Mouse (Mus musculus) megakaryocyte-erythroid progenitor cell, adult 5-6 weeks (primary cell): ENCODE data around the gene Triap1. TPM values are rescaled to one million over a fixed set of nuclear protein-coding genes. Genes with fewer than 3 reads are reported as not detected.
A peak's percentile ranks its signal among the peaks of the same experiment; 100 is the strongest.

Experiments
- ATAC-seq: replicated peaks from 2 replicates; pipeline ENCODE4 v1.8.0; 2016; ENCODE audit warnings: mild to moderate bottlenecking, inconsistent platforms; ENCODE audit not compliant: severe bottlenecking, poor library complexity, low FRiP score, low TSS enrichment
- total RNA-seq, 2 experiments: library from RNA; stranded (forward) in 1 of 2; stranded (reverse) in 1 of 2; fragments of 200-1000, 215-1000 nt in 1 of 2; fragments of >200 nt in 1 of 2; fragmentation: Nextera tagmentation in 1 of 2; gene quantifications; 2 replicates each; pipeline ENCODE4 v1.2.3; 2014 to 2017

Triap1 gene
- total RNA-seq, 2 experiments from 2014 or later: 16.8 to 45.8 TPM

- ATAC-seq: 0 out of 2 replicates have a peak, but pooled peaks have one; percentile 15
Observed at GRCm38 (mm10) chr5:115327610-115328548, 13.1 kb upstream of the Triap1 start.

GRCm38 (mm10) chr5:115330955-115331354, 10.1 kb upstream of the Triap1 start:
- no peak for ATAC-seq

DNA sequence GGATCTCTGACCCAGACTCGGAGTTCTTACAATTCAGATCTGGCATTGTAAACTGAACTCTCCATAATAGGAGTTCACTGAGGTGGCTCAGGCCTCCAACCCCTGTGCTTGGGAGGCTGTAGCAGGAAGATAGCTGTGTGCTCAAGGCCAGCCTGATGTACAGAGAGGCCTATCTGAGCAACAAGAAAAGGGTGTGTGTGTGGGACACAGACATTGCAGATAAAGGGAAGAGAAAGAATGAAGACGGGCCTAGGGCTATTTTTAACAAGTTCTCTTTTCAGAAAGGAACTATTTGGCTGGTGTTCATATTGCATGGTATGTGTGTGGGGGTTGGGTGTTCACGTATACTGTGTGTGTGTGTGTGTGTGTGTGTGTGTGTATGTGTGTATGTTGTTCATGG, 7.4 kb upstream of the Triap1 start:
- peak; percentile 99 for ATAC-seq

DNA sequence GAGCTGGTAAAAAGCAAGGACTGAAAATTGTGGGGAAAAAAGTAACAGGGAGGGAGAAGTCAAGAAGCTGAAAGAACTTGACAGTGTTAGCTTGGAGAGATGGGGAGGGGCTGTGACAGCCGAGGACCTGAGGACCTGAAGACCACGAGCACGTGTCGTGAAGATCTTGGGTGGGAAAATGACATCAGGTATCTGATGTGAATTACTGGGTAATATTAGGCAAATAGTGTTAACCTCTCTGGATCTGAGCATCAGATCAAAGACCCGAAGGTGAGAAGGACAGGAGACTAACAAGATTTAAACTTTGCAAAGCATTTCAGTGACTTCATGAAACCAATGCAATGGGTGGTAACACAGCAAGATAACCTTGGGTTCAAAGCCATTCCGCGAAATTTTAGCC, 1.0 kb upstream of the Triap1 start:
- ATAC-seq: no peak

- no peak for ATAC-seq
Observed at GRCm38 (mm10) chr5:115341314-115342165, 515 bp downstream of the Triap1 start.

DNA sequence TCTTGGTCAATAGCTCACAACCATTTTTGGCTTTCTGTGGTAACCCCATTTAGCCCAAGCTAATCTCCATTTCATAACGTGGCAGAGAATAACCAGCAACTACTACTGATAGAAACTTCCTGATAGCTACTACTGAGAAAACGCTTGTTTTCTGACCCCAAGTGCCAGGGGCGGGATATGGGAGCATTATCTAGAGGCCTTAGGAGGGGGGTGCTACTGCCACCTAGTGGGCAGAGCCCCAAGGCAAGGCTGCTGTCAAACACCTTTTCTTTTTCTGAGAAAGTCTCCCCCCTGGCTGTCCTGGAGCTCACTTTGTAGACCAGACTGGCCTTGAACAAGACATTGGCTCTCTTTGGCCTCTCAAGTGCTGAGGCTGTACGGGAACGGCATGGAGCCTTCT, 6.5 kb downstream of the Triap1 start:
- peak; percentile 64 for ATAC-seq

- peak; percentile 87 for ATAC-seq
Observed at GRCm38 (mm10) chr5:115348546-115349224, 7.7 kb downstream of the Triap1 start, which contains the start of gene Cox6a1. Gene Cox6a1 (minus strand): TSS chr5:115348981.

- peak; percentile 24 for ATAC-seq
Observed at GRCm38 (mm10) chr5:115349225-115349555, 8.2 kb downstream of the Triap1 start.

DNA sequence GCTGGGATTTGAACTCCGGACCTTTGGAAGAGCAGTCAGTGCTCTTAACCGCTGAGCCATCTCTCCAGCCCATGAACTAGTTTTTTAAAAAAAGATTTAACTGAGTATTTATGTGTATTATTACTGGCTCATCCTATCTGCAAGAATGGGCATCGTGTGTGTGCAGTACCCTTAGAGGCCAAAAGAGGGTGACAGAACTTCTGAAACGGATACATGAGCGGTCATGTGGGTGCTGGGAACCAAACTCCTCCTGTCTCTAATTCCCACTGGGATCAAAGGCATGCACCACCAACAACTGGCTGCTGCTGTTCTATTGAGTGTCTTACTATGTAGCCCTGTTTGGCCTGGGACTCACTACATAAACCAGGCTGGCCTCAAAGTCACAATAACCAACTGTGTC, 10.3 kb downstream of the Triap1 start:
- no peak for ATAC-seq

DNA sequence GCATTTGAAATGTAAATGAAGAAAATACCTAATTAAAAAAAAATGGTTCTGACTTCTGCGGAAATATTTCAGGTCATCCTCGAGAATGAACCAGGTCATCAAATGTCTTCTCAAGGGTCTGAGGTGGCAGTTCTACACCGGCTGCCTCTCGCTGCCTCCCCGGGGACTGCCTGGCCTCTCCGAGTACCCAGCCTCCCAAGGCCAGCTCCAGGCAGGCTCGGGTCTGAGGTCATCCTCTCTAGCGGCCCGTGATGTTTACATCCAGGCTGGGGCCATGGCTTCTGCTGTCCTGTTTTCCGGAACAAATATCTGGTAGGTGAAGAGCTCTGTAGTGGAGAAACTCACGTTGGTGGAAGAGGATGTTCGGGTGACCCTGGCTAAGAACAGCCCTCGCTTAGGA, 14.0 kb downstream of the Triap1 start:
- no peak for ATAC-seq

DNA sequence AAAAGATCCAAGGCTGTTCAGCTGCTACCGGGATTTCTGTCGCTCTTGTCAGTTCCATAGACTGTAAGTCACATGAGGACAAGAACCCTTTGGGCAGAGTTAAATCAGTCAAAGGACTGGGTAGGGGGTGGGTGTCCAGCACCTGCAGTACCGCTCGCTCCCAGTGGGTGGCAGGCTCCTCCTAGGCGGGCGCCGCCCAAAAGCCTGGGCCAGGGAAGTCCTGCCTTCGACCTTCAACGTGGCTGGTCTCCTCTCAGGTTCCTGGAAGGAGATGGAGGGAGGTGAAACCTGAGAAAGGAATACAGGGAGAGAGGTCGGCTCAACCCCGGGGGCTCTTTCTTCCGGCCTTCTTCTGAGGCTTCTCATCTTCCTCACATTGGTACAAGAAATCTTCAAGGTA, 17.8 kb downstream of the Triap1 start:
- ATAC-seq: peak; percentile 83

- no peak for ATAC-seq
Observed at GRCm38 (mm10) chr5:115359438-115359837, 18.4 kb downstream of the Triap1 start.

DNA sequence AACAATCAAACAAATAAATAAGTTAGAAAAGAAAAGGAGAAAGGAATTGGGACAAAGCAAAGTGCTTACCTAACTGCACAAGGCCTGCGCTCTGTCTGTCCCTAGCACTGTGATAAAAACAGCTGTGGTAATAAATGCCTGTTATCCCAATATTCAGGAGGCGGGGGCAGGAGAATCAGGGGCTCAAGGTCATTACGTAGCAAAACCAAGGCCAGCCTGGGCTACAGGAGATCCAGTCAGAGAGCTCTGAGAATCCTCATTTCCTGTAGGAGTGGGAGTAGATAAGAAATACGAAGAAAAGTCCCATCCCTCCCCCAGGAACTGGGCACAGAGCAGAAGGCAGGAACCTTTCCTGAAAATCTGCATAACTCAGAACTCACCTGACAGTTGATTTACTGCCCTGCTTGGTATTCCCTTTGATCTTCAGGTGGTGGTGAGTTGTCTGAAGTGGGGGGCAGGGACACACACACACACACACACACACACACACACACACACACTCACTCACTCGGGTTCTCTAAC, 18.9 kb downstream of the Triap1 start:
- no peak for ATAC-seq

DNA sequence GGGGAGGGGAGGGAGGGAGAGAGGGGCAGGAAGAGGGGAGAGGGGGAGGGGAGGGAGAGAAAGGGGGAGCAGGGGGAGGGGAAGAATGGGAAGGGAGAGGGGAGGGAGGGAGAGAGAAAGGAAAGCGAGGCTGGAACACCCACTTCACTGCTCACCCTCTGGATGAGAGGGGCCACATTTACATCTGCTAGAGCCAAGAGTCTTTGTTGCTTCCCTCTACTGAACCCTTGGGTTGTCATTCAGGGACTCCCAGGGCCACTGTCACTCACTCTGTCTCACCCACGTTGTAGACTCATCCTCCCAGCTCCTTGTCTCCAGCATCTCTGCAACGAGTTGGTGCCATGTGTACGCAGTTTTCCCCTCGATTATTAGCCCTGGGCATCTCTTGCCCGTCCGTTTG, 21.2 kb downstream of the Triap1 start:
- no peak for ATAC-seq

DNA sequence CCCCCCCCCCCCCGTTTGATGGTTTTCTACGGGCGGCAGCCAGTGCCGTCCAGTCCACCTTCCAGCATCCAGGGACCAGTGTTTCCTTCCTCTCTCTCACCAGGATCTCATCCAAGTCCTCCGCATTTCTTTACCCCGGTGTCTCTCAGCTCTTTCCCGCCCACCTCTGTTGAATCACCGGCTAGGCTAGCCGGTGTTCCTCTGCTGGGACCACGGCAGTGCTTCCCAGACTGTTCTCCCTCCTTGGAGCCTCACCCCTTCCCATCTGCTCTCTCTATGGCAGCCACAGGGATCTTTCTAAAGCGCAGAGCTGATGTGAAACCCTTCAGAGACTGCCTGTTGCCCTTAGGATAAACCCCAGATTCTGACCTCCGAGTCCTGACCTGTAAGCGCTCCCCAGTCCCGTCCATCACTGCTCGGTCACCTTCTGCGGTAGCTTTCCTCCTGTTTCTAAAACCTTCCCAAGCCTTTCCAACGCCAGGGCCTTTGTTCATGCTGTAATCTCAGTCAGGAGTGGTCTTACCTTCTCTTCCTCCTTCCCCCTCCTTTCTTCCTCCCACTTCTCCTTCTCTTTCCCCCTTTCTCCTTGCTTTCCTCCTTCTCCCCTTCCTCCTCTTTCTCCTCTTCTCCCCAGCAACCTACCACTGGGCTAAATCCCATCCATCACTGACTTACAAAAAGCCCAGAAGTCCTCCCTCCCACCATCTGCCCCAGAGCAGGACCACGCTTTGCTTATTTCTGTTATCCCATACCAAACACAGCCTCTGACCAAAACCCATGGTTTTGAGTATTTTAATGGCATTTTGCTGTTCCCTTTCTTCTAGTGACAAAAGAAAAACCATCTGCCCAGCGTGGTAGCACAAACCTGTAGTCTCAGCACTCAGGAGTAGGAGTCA, 22.0 kb downstream of the Triap1 start:
- ATAC-seq: no peak

GRCm38 (mm10) chr5:115364782-115365181, 23.8 kb downstream of the Triap1 start:
- ATAC-seq: no peak

GRCm38 (mm10) chr5:115371736-115372135, 30.7 kb downstream of the Triap1 start:
- no peak for ATAC-seq

GRCm38 (mm10) chr5:115373441-115374203, 32.6 kb downstream of the Triap1 start:
- ATAC-seq: no peak
